Mouse (Mus musculus) embryonic stem cell, embryonic (primary cell): ENCODE measurements around the gene Vps25.

Experiments
- CTCF ChIA-PET, 4 experiments: fragments of 300-600 bp in 2 of 4; fragments of 350-600 bp in 2 of 4; sonication (Branson Sonifier 250); formaldehyde crosslinking; loops; one replicate each; lab custom pipeline; 2022; ENCODE audit warnings: inconsistent platforms in 2 of 4; lab: Charles Lee
- POLR2A ChIA-PET, 4 experiments: fragments of 300-600 bp in 2 of 4; fragments of 350-600 bp in 2 of 4; sonication (Branson Sonifier 250); formaldehyde crosslinking; loops; one replicate each; lab custom pipeline; 2022; ENCODE audit warnings: antibody characterized with exemption in 4 of 4, inconsistent platforms in 1 of 4; lab: Charles Lee

Vps25 gene

GRCm38 (mm10) chr11:101255826-101256775 is 2.6 kb downstream of the Vps25 start:
- CTCF ChIA-PET: interaction anchor here in 2 of 4 experiments (0.7 to 1.2 kb wide), 3 partner anchors 46 to 79 kb away, joined by 3 to 4 read pairs (median 3); partner anchors contain the start of gene Becn1 (in 1 of the 2)
- POLR2A ChIA-PET: interaction anchor here in 1 of 4 experiments (0.8 kb wide), 1 partner anchor 755 kb away, joined by 3 read pairs; no protein-coding TSS in a partner anchor

- POLR2A ChIA-PET: interaction anchor here in 3 of 4 experiments (0.6 to 5.6 kb wide), 31 partner anchors 8 to 1026 kb away, joined by 3 to 45 read pairs (median 5); partner anchors contain the start of genes Cntd1 (in 3 of the 3), Coa3 (in 3 of the 3), Becn1 (in 2 of the 3) and Gm27029 (in 2 of the 3)
These were observed 5.8 kb downstream of the Vps25 start for GRCm38 (mm10) chr11:101259261-101259712.

GRCm38 (mm10) chr11:101259948-101260825 is 6.7 kb downstream of the Vps25 start, which contains the start of gene Wnk4:
Wnk4 (plus strand) TSS chr11:101260567.
- CTCF ChIA-PET: interaction anchor here (0.6 to 2.4 kb wide), 23 partner anchors 8 to 682 kb away, joined by 3 to 19 read pairs (median 3); partner anchors contain the start of genes Becn1 (in 3 of the 4), Cntd1 (in 1 of the 4), Coa3 (in 1 of the 4) and Psmc3ip (in 1 of the 4)
- POLR2A ChIA-PET: interaction anchor here (0.5 to 5.6 kb wide), 62 partner anchors 7 to 1344 kb away, joined by 3 to 45 read pairs (median 4); partner anchors contain the start of genes Becn1 (in 3 of the 4), Cntd1 (in 3 of the 4), Coa3 (in 3 of the 4) and Rpl27 (in 3 of the 4)

More at GRCm38 (mm10) chr11:101259261-101259712, 5.8 kb downstream of the Vps25 start:
- CTCF ChIA-PET: interaction anchor here in 3 of 4 experiments (0.6 to 2.4 kb wide), 13 partner anchors 8 to 682 kb away, joined by 3 to 19 read pairs (median 4); partner anchors contain the start of genes Becn1 (in 1 of the 3), Cntd1 (in 1 of the 3) and Coa3 (in 1 of the 3)

- CTCF ChIA-PET: interaction anchor here (0.6 to 2.4 kb wide), 13 partner anchors 11 to 203 kb away, joined by 3 to 19 read pairs (median 4); partner anchors contain the start of genes Becn1 (in 3 of the 4), Psmc3ip (in 1 of the 4), Ramp2 (in 1 of the 4) and Rpl27 (in 1 of the 4)
- POLR2A ChIA-PET: interaction anchor here in 3 of 4 experiments (0.6 to 5.6 kb wide), 40 partner anchors 8 to 941 kb away, joined by 3 to 45 read pairs (median 5); partner anchors contain the start of genes Cntd1 (in 3 of the 3), Coa3 (in 3 of the 3), Becn1 (in 2 of the 3) and Gm27029 (in 2 of the 3)
These were observed 7.4 kb downstream of the Vps25 start for GRCm38 (mm10) chr11:101260826-101261380.

GRCm38 (mm10) chr11:101262272-101262967 is 8.9 kb downstream of the Vps25 start:
- ChIA-PET CTCF (interaction anchor here in 2 of 4 experiments (0.7 to 1.3 kb wide), 2 partner anchors 81 to 86 kb away, joined by 3 to 6 read pairs; no protein-coding TSS in a partner anchor), POLR2A (interaction anchor here in 3 of 4 experiments (0.6 to 5.6 kb wide), 15 partner anchors 8 to 907 kb away, joined by 3 to 45 read pairs (median 5); partner anchors contain the start of genes Cntd1 (in 2 of the 3), Coa3 (in 2 of the 3), Rpl27 (in 2 of the 3) and Vps25 (in 2 of the 3))

- ChIA-PET POLR2A (no interaction called here), CTCF (interaction anchor here in 1 of 4 experiments (0.7 kb wide), 1 partner anchor 82 kb away, joined by 6 read pairs; no protein-coding TSS in a partner anchor)
These were observed 9.9 kb downstream of the Vps25 start for GRCm38 (mm10) chr11:101263138-101263988.

- ChIA-PET CTCF (no interaction called here), POLR2A (interaction anchor here in 1 of 4 experiments (1.2 kb wide), 1 partner anchor 10 kb away, joined by 3 read pairs; no protein-coding TSS in a partner anchor)
These were observed 10.4 kb downstream of the Vps25 start for GRCm38 (mm10) chr11:101263989-101264280.

GRCm38 (mm10) chr11:101264954-101265471 is 11.5 kb downstream of the Vps25 start:
- ChIA-PET CTCF (no interaction called here), POLR2A (interaction anchor here in 2 of 4 experiments (0.8 to 1.2 kb wide), 3 partner anchors 9 to 14 kb away, joined by 3 read pairs; partner anchors contain the start of genes Cntd1 (in 1 of the 2) and Coa3 (in 1 of the 2))

- POLR2A ChIA-PET: interaction anchor here in 2 of 4 experiments (1.1 to 1.5 kb wide), 3 partner anchors 12 to 36 kb away, joined by 3 to 4 read pairs (median 3); partner anchors contain the start of genes Becn1 (in 1 of the 2), Cntd1 (in 1 of the 2) and Coa3 (in 1 of the 2)
- CTCF ChIA-PET: interaction anchor here in 1 of 4 experiments (0.8 kb wide), 1 partner anchor 20 kb away, joined by 3 read pairs; the partner anchor contains the start of gene Ramp2
These were observed 12.4 kb downstream of the Vps25 start for GRCm38 (mm10) chr11:101265906-101266305.

GRCm38 (mm10) chr11:101269577-101270116 is 16.1 kb downstream of the Vps25 start:
- POLR2A ChIA-PET: interaction anchor here in 3 of 4 experiments (0.6 to 2.4 kb wide), 8 partner anchors 9 to 172 kb away, joined by 3 to 19 read pairs (median 4); partner anchors contain the start of genes Cntd1 (in 2 of the 3), Coa3 (in 2 of the 3), Wnk4 (in 2 of the 3) and Rpl27 (in 1 of the 3)
- CTCF ChIA-PET: interaction anchor here in 2 of 4 experiments (0.9 to 1.8 kb wide), 3 partner anchors 32 to 212 kb away, joined by 3 to 6 read pairs (median 5); partner anchors contain the start of gene Becn1 (in 1 of the 2)

GRCm38 (mm10) chr11:101272446-101272845 is 18.9 kb downstream of the Vps25 start:
- ChIA-PET POLR2A (interaction anchor here in 2 of 4 experiments (0.5 to 1.2 kb wide), 5 partner anchors 11 to 323 kb away, joined by 3 to 4 read pairs (median 3); partner anchors contain the start of gene Becn1 (in 1 of the 2)), CTCF (no interaction called here)

- ChIA-PET CTCF (interaction anchor here in 1 of 4 experiments (1.5 kb wide), 1 partner anchor 26 kb away, joined by 5 read pairs; the partner anchor contains the start of gene Becn1), POLR2A (interaction anchor here in 2 of 4 experiments (0.9 to 2.3 kb wide), 4 partner anchors 14 to 167 kb away, joined by 3 to 6 read pairs (median 3); partner anchors contain the start of genes Rpl27 (in 1 of the 2) and Wnk4 (in 1 of the 2))
These were observed 21.8 kb downstream of the Vps25 start for GRCm38 (mm10) chr11:101275309-101275708.

- POLR2A ChIA-PET: interaction anchor here in 2 of 4 experiments (0.7 to 4.1 kb wide), 8 partner anchors 9 to 166 kb away, joined by 3 to 45 read pairs (median 3); partner anchors contain the start of genes Plekhh3 (in 1 of the 2), Rpl27 (in 1 of the 2) and Wnk4 (in 1 of the 2)
- CTCF ChIA-PET: interaction anchor here in 1 of 4 experiments (1.3 to 1.5 kb wide), 2 partner anchors 25 to 402 kb away, joined by 3 to 5 read pairs; partner anchors contain the start of gene Becn1
These were observed 23.0 kb downstream of the Vps25 start for GRCm38 (mm10) chr11:101276319-101277070.
